Mouse (Mus musculus): ENCODE results near the gene Fam19a1. TPM values are rescaled to one million over a fixed set of nuclear protein-coding genes. Genes with fewer than 3 reads are reported as not detected.
"Not testable (repeated sequence)": the region's sequence is repeated elsewhere in the genome, so short reads cannot be mapped to it uniquely, and the experiment has no call there.

Fam19a1 gene
- polyA plus RNA-seq, 1 experiment from 2014 or later: 4.4 TPM

- Histone ChIP-seq H3K4me3 (replicated peaks) (no peak within 1 kb of the TSS), H3K27me3 (no peaks in the 10 kb centered on the region), H3K4me1 (no peaks in the 10 kb centered on the region), H3K27ac (no peak within 1 kb of the TSS), H3K9ac (no peak within 1 kb of the TSS), H3K36me3 (no peaks in the 10 kb centered on the region), H3K9me3 (replicated peaks) (no peaks in the 10 kb centered on the region), H3K4me2 (no peak within 1 kb of the TSS)
- WGBS: 81% methylated on average over 18 of the region's 18 CpGs
- no peak for ATAC-seq (replicated peaks; ENCODE audit: low FRiP score)
Observed at GRCm38 (mm10) chr6:96165818-96166379, 52.9 kb downstream of the Fam19a1 start, which contains the start of gene 1700123L14Rik. Gene 1700123L14Rik (minus strand): TSS chr6:96166243.

GRCm38 (mm10) chr6:96167031-96167430 is 54.1 kb downstream of the Fam19a1 start:
- H3K27me3 ChIP-seq: no peaks in the 10 kb centered on the region
- no peak overlapping the region for H3K9ac ChIP-seq
- no peaks in the 10 kb centered on the region for H3K4me1 ChIP-seq
- H3K4me2 ChIP-seq: no peak overlapping the region
- no peaks in the 10 kb centered on the region for H3K36me3 ChIP-seq
- H3K27ac ChIP-seq: no peak overlapping the region
- no peak overlapping the region for H3K4me3 ChIP-seq (replicated peaks)
- ATAC-seq (replicated peaks; ENCODE audit: low FRiP score): no peak
- no peaks in the 10 kb centered on the region for H3K9me3 ChIP-seq (replicated peaks)

GRCm38 (mm10) chr6:96173681-96174080 is 60.7 kb downstream of the Fam19a1 start:
- H3K4me3 ChIP-seq (replicated peaks): no peak overlapping the region
- H3K27me3 ChIP-seq: no peaks in the 10 kb centered on the region
- no peak overlapping the region for H3K27ac ChIP-seq
- 76% methylated on average over 3 of the region's 3 CpGs for WGBS
- H3K36me3 ChIP-seq: no peaks in the 10 kb centered on the region
- no peaks in the 10 kb centered on the region for H3K9me3 ChIP-seq (replicated peaks)
- H3K4me2 ChIP-seq: no peak overlapping the region
- H3K9ac ChIP-seq: no peak overlapping the region
- no peak for ATAC-seq (replicated peaks; ENCODE audit: low FRiP score)
- H3K4me1 ChIP-seq: no peaks in the 10 kb centered on the region

- ATAC-seq (replicated peaks; ENCODE audit: low FRiP score): no peak
- H3K27ac ChIP-seq: no peak overlapping the region
- no peak overlapping the region for H3K9ac ChIP-seq
- H3K36me3 ChIP-seq: no peaks in the 10 kb centered on the region
- no peak overlapping the region for H3K4me2 ChIP-seq
- H3K27me3 ChIP-seq: no peaks in the 10 kb centered on the region
- H3K4me1 ChIP-seq: no peaks in the 10 kb centered on the region
- no peaks in the 10 kb centered on the region for H3K9me3 ChIP-seq (replicated peaks)
- no peak overlapping the region for H3K4me3 ChIP-seq (replicated peaks)
Observed at GRCm38 (mm10) chr6:96178530-96178929, 65.6 kb downstream of the Fam19a1 start.

GRCm38 (mm10) chr6:96183392-96183791 is 70.4 kb downstream of the Fam19a1 start:
- Histone ChIP-seq H3K4me3 (replicated peaks) (no peak overlapping the region), H3K9ac (no peak overlapping the region), H3K27me3 (no peaks in the 10 kb centered on the region), H3K27ac (no peak overlapping the region), H3K4me1 (no peaks in the 10 kb centered on the region), H3K9me3 (replicated peaks) (no peaks in the 10 kb centered on the region), H3K36me3 (no peaks in the 10 kb centered on the region), H3K4me2 (no peak overlapping the region)
- WGBS: 66% methylated on average over 4 of the region's 4 CpGs
- no peak for ATAC-seq (replicated peaks; ENCODE audit: low FRiP score)

GRCm38 (mm10) chr6:96186517-96186916 is 73.6 kb downstream of the Fam19a1 start:
- Histone ChIP-seq H3K9ac (no peak overlapping the region), H3K27ac (no peak overlapping the region), H3K9me3 (replicated peaks) (no peaks in the 10 kb centered on the region), H3K27me3 (no peaks in the 10 kb centered on the region), H3K36me3 (no peaks in the 10 kb centered on the region), H3K4me1 (no peaks in the 10 kb centered on the region), H3K4me2 (no peak overlapping the region), H3K4me3 (replicated peaks) (no peak overlapping the region)
- WGBS: 57% methylated on average over 2 of the region's 2 CpGs
- no peak for ATAC-seq (replicated peaks; ENCODE audit: low FRiP score)

- not testable (repeated sequence) for H3K4me2 ChIP-seq; H3K9me3 ChIP-seq (replicated peaks)
Observed at GRCm38 (mm10) chr6:96198991-96199390, 86.0 kb downstream of the Fam19a1 start.

GRCm38 (mm10) chr6:96205395-96205794 is 92.4 kb downstream of the Fam19a1 start:
- Histone ChIP-seq H3K27me3 (no peaks in the 10 kb centered on the region), H3K4me2 (no peak overlapping the region), H3K9ac (no peak overlapping the region), H3K9me3 (replicated peaks) (0 out of 2 replicates have a peak, but pooled peaks cover 4% of the 10 kb centered on the region), H3K27ac (no peak overlapping the region), H3K4me1 (no peaks in the 10 kb centered on the region), H3K36me3 (no peaks in the 10 kb centered on the region), H3K4me3 (replicated peaks) (no peak overlapping the region)
- ATAC-seq (replicated peaks; ENCODE audit: low FRiP score): no peak
- 94% methylated on average over 2 of the region's 2 CpGs for WGBS

More at GRCm38 (mm10) chr6:96198991-96199390, 86.0 kb downstream of the Fam19a1 start:
- not testable (repeated sequence) for H3K4me3 ChIP-seq (replicated peaks); H3K27me3 ChIP-seq; H3K9ac ChIP-seq; H3K4me1 ChIP-seq; H3K36me3 ChIP-seq; H3K27ac ChIP-seq; ATAC-seq (replicated peaks; ENCODE audit: low FRiP score)
- WGBS: 91% methylated on average over 2 of the region's 2 CpGs

GRCm38 (mm10) chr6:96234806-96235205 is 121.9 kb downstream of the Fam19a1 start:
- ATAC-seq (replicated peaks; ENCODE audit: low FRiP score): no peak
- Histone ChIP-seq H3K36me3 (no peaks in the 10 kb centered on the region), H3K4me3 (replicated peaks) (no peak overlapping the region), H3K27ac (no peak overlapping the region), H3K9me3 (replicated peaks) (no peaks in the 10 kb centered on the region), H3K4me2 (no peak overlapping the region), H3K27me3 (no peaks in the 10 kb centered on the region), H3K9ac (no peak overlapping the region), H3K4me1 (no peaks in the 10 kb centered on the region)

GRCm38 (mm10) chr6:96244320-96244719 is 131.4 kb downstream of the Fam19a1 start:
- 87% methylated on average over 3 of the region's 3 CpGs for WGBS
- no peak overlapping the region for H3K4me3 ChIP-seq (replicated peaks)

GRCm38 (mm10) chr6:96252001-96252400 is 139.0 kb downstream of the Fam19a1 start:
- H3K36me3 ChIP-seq: no peaks in the 10 kb centered on the region
- ATAC-seq (replicated peaks; ENCODE audit: low FRiP score): no peak
- H3K4me2 ChIP-seq: no peak overlapping the region
- H3K9me3 ChIP-seq (replicated peaks): no peaks in the 10 kb centered on the region
- no peaks in the 10 kb centered on the region for H3K27me3 ChIP-seq
- H3K9ac ChIP-seq: no peak overlapping the region
- WGBS: 76% methylated on average over 3 of the region's 3 CpGs
- H3K4me3 ChIP-seq (replicated peaks): no peak overlapping the region
- H3K27ac ChIP-seq: no peak overlapping the region
- no peaks in the 10 kb centered on the region for H3K4me1 ChIP-seq

More at GRCm38 (mm10) chr6:96244320-96244719, 131.4 kb downstream of the Fam19a1 start:
- no peak overlapping the region for H3K27ac ChIP-seq
- H3K9ac ChIP-seq: no peak overlapping the region
- no peak for ATAC-seq (replicated peaks; ENCODE audit: low FRiP score)
- H3K9me3 ChIP-seq (replicated peaks): no peaks in the 10 kb centered on the region
- no peaks in the 10 kb centered on the region for H3K27me3 ChIP-seq
- no peaks in the 10 kb centered on the region for H3K4me1 ChIP-seq
- H3K4me2 ChIP-seq: no peak overlapping the region
- no peaks in the 10 kb centered on the region for H3K36me3 ChIP-seq

- H3K27me3 ChIP-seq: no peaks in the 10 kb centered on the region
- H3K4me3 ChIP-seq (replicated peaks): no peak overlapping the region
- no peaks in the 10 kb centered on the region for H3K4me1 ChIP-seq
- no peak overlapping the region for H3K9ac ChIP-seq
- H3K27ac ChIP-seq: no peak overlapping the region
- no peak for ATAC-seq (replicated peaks; ENCODE audit: low FRiP score)
- no peaks in the 10 kb centered on the region for H3K36me3 ChIP-seq
- 86% methylated on average over 2 of the region's 2 CpGs for WGBS
- no peak overlapping the region for H3K4me2 ChIP-seq
- H3K9me3 ChIP-seq (replicated peaks): no peaks in the 10 kb centered on the region
Observed at GRCm38 (mm10) chr6:96254815-96255214, 141.9 kb downstream of the Fam19a1 start.

GRCm38 (mm10) chr6:96258651-96259050 is 145.7 kb downstream of the Fam19a1 start:
- Histone ChIP-seq H3K4me3 (replicated peaks) (no peak overlapping the region), H3K36me3 (no peaks in the 10 kb centered on the region), H3K9ac (no peak overlapping the region), H3K4me1 (no peaks in the 10 kb centered on the region), H3K9me3 (replicated peaks) (no peaks in the 10 kb centered on the region), H3K4me2 (no peak overlapping the region), H3K27me3 (no peaks in the 10 kb centered on the region), H3K27ac (no peak overlapping the region)
- 86% methylated on average over 3 of the region's 3 CpGs for WGBS
- no peak for ATAC-seq (replicated peaks; ENCODE audit: low FRiP score)
